Mouse (Mus musculus): ENCODE data around the gene Mxd1. TPM values are rescaled to one million over a fixed set of nuclear protein-coding genes. Genes with fewer than 3 reads are reported as not detected.

Gene Mxd1
- polyA plus RNA-seq, 1 experiment, result 19.1 TPM

- no peak for TF ChIP-seq POLR2A (IDR thresholded peaks at IDR 0.05; ENCODE audit: borderline replicate concordance, extremely low read depth, low read depth, low read length)
- TF ChIP-seq CTCF (IDR thresholded peaks at IDR 0.05; ENCODE audit: insufficient read depth, low read length), result no peak
- no peak for DNase-seq
- H3K4me3 ChIP-seq (replicated peaks; ENCODE audit: extremely low read depth, low read depth, low read length), result no peak overlapping the region
- 78% methylated on average over 18 of the region's 18 CpGs for whole genome bisulfite sequencing
- peaks cover 3% of the 10 kb centered on the region; the same call in 1 of the 2 replicates for H3K4me1 ChIP-seq (ENCODE audit: control insufficient read depth, insufficient read depth, low read length)
These were observed 29.5 kb downstream of the Mxd1 start for GRCm38 (mm10) chr6:86639180-86640160.

DNA sequence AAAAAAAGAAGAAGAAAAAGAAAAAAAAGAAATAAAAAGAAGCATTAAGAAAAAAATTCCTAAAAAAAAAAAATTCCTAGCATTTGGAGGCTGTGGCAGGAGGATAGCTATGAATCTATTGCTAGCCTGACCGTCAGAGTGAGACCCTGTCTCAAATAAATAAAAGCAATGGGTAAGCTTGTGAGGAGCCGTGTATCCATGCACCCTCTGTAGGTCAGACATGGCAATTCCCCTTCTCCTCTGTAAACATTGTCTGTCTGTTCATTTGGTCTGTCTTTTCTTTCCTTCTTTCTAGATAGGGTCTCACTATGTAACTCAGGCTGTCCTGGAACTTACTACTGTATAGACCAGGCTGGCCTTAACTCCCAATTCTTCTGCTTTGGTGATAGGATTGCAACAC, 30.5 kb downstream of the Mxd1 start:
- Histone ChIP-seq H3K4me3 (replicated peaks; ENCODE audit: extremely low read depth, low read depth, low read length) (no peak overlapping the region), H3K4me1 (ENCODE audit: control insufficient read depth, insufficient read depth, low read length) (peaks cover 3% of the 10 kb centered on the region; the same call in 1 of the 2 replicates)
- 39% methylated on average over 2 of the region's 2 CpGs for WGBS
- no peak for TF ChIP-seq POLR2A (IDR thresholded peaks at IDR 0.05; ENCODE audit: borderline replicate concordance, extremely low read depth, low read depth, low read length)
- 0 out of 2 replicates have a peak, but pooled peaks have one; percentile 8 for TF ChIP-seq CTCF (IDR thresholded peaks at IDR 0.05; ENCODE audit: insufficient read depth, low read length)
- DNase-seq, result no peak

DNA sequence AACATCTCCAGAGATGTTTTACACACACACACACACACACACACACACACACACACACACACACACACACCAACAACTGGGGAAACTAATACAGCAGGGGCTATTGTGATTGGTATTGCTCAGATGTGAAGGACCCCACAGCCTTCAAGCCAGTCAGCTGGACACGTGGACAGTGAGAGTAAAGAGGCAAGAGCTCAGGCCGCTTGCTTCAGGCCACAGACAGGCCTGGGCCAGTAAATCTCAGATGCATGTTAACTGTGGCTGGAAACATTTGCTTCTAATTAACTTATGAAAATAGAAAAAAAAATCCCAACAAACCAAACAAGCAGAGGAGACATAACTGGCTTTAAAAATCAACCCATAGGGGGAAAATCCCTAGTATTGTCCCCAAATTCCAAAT, 31.1 kb downstream of the Mxd1 start:
- DNase-seq, result no peak
- 84% methylated on average over 2 of the region's 2 CpGs for WGBS
- no peak overlapping the region for H3K4me3 ChIP-seq (replicated peaks; ENCODE audit: extremely low read depth, low read depth, low read length)
- H3K4me1 ChIP-seq (ENCODE audit: control insufficient read depth, insufficient read depth, low read length), result peaks cover 3% of the 10 kb centered on the region; the same call in 1 of the 2 replicates
- TF ChIP-seq POLR2A (IDR thresholded peaks at IDR 0.05; ENCODE audit: borderline replicate concordance, extremely low read depth, low read depth, low read length) (no peak), CTCF (IDR thresholded peaks at IDR 0.05; ENCODE audit: insufficient read depth, low read length) (no peak)

GRCm38 (mm10) chr6:86637171-86637835, 31.7 kb downstream of the Mxd1 start:
- no peak for DNase-seq
- 50% methylated on average over 4 of the region's 4 CpGs for WGBS
- Histone ChIP-seq H3K4me3 (replicated peaks; ENCODE audit: extremely low read depth, low read depth, low read length) (no peak overlapping the region), H3K4me1 (ENCODE audit: control insufficient read depth, insufficient read depth, low read length) (peaks cover 3% of the 10 kb centered on the region; the same call in 1 of the 2 replicates)
- no peak for TF ChIP-seq CTCF (IDR thresholded peaks at IDR 0.05; ENCODE audit: insufficient read depth, low read length)
- no peak for TF ChIP-seq POLR2A (IDR thresholded peaks at IDR 0.05; ENCODE audit: borderline replicate concordance, extremely low read depth, low read depth, low read length)

- 60% methylated on average over 2 of the region's 2 CpGs for WGBS
- TF ChIP-seq CTCF (IDR thresholded peaks at IDR 0.05; ENCODE audit: insufficient read depth, low read length) (no peak), POLR2A (IDR thresholded peaks at IDR 0.05; ENCODE audit: borderline replicate concordance, extremely low read depth, low read depth, low read length) (no peak)
- peaks cover 3% of the 10 kb centered on the region; the same call in 1 of the 2 replicates for H3K4me1 ChIP-seq (ENCODE audit: control insufficient read depth, insufficient read depth, low read length)
- H3K4me3 ChIP-seq (replicated peaks; ENCODE audit: extremely low read depth, low read depth, low read length), result no peak overlapping the region
- DNase-seq, result peak; percentile 52
These were observed 32.5 kb downstream of the Mxd1 start for GRCm38 (mm10) chr6:86636495-86636894.

GRCm38 (mm10) chr6:86630141-86630540, 38.8 kb downstream of the Mxd1 start:
- WGBS, result 73% methylated on average over 3 of the region's 3 CpGs
- no peaks in the 10 kb centered on the region for H3K4me1 ChIP-seq (ENCODE audit: control insufficient read depth, insufficient read depth, low read length)

DNA sequence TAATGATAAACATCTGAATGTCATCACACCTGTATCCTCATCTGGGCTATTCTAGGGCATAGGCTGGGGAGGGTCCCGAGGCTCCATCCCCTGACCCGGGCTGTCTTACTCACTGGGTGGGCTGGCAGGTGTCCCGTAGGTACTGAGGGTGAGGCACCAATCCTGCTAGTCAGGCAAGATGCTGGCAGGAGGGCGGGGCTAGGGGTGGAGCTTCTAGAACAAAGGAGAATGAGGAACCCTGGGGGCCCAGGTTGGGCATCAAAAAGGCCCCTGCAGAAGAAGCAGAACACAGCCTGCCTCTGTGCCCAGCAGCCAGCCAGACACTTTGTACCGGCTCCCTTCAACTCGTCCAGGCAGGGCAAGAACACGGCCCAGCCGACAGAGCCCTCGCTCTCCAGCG, 41.0 kb downstream of the Mxd1 start, which contains the start of gene Asprv1:
Gene Asprv1, plus strand, starts transcription at position 219 of the 400 bp plus-strand sequence.
- Histone ChIP-seq H3K4me3 (replicated peaks; ENCODE audit: extremely low read depth, low read depth, low read length) (no peak within 1 kb of the TSS), H3K4me1 (ENCODE audit: control insufficient read depth, insufficient read depth, low read length) (no peaks in the 10 kb centered on the region)
- no peak for DNase-seq
- 64% methylated on average over 10 of the region's 10 CpGs for WGBS
- TF ChIP-seq POLR2A (IDR thresholded peaks at IDR 0.05; ENCODE audit: borderline replicate concordance, extremely low read depth, low read depth, low read length), result no peak
- TF ChIP-seq CTCF (IDR thresholded peaks at IDR 0.05; ENCODE audit: insufficient read depth, low read length), result no peak

More at GRCm38 (mm10) chr6:86630141-86630540, 38.8 kb downstream of the Mxd1 start:
- DNase-seq, result no peak
- no peak overlapping the region for H3K4me3 ChIP-seq (replicated peaks; ENCODE audit: extremely low read depth, low read depth, low read length)
- no peak for TF ChIP-seq CTCF (IDR thresholded peaks at IDR 0.05; ENCODE audit: insufficient read depth, low read length)
- no peak for TF ChIP-seq POLR2A (IDR thresholded peaks at IDR 0.05; ENCODE audit: borderline replicate concordance, extremely low read depth, low read depth, low read length)

DNA sequence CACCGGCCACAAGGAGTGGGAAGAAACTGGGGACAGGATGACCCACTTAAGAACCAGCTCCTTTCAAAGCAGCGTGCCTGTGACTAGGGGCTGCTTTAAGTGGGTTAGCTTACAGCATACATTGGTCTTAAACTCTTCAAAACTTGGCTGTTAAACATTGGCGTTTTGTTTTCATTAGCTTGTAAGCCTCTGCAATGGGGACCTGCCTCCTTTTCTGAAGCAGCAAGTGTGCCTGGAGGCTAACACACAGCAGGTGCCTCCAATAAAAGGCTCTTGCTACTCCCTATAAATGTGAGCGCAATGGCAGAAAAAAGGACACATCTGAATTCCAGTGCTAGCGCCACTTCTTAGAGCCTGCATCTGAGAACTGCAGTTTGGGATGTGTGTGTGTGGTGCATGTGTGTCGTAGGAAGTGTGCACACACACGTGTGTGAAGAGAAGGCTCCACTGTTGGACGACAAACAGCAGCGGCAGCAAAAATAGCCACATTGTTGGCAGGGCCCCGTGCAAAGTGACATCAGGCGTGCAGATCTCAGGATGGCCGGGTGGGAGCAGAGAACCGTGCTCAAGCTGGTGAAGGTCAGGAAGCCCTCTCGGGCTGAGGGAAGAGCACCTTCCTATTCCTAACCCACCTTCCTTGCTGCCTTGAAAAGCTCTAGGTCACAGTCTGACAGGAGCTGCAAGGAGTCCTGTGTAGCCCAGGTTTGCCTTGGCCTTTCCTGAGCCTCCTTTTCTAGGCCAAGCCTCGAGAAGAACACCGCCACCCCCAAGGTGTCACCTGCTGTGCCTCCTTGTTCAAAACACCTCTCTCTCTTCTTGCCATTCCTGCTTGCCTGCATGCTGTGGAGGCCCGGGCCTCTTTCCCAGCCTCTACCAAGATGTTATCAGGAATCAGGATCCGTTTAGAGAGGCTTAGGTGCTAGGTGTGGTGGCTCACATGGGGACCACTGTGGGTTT, 44.6 kb downstream of the Mxd1 start:
- 59% methylated on average over 18 of the region's 18 CpGs for WGBS
- Histone ChIP-seq H3K4me1 (ENCODE audit: control insufficient read depth, insufficient read depth, low read length) (no peaks in the 10 kb centered on the region), H3K4me3 (replicated peaks; ENCODE audit: extremely low read depth, low read depth, low read length) (no peak overlapping the region)
- TF ChIP-seq CTCF (IDR thresholded peaks at IDR 0.05; ENCODE audit: insufficient read depth, low read length) (no peak), POLR2A (IDR thresholded peaks at IDR 0.05; ENCODE audit: borderline replicate concordance, extremely low read depth, low read depth, low read length) (no peak)
- no peak for DNase-seq
